Mouse (Mus musculus): ENCODE results near the gene Krcc1.

- TF ChIP-seq POLR2A (IDR thresholded peaks at IDR 0.05; ENCODE audit: low read depth, low read length) (no peak), CTCF (IDR thresholded peaks at IDR 0.05; ENCODE audit: borderline replicate concordance, insufficient read depth, low read length) (no peak)
Observed at GRCm38 (mm10) chr6:71258562-71258961, 12.9 kb upstream of the Krcc1 start.

Data from embryonic fibroblast, embryonic 13.5 days (primary cell).